Mouse (Mus musculus) CD4-positive, CD25-positive, alpha-beta regulatory T cell, adult 2 months (primary cell): Measurements from ENCODE around the gene Prox1.

Source experiments
- DNase-seq: peaks from one replicate; pipeline ENCODE4 v3.0.0-alpha.2; 2012; ENCODE audit warnings: low read depth, low spot score

Gene Prox1

GRCm38 (mm10) chr1:190169911-190170818 lies at the start of gene Prox1:
TSS of gene Prox1 (minus strand) at chr1:190170714.
- peak; percentile 51 for DNase-seq

GRCm38 (mm10) chr1:190216621-190217020 lies 46.1 kb upstream of the Prox1 start:
- DNase-seq: no peak

- DNase-seq: no peak
Observed at GRCm38 (mm10) chr1:190214626-190215025, 44.1 kb upstream of the Prox1 start.

GRCm38 (mm10) chr1:190213175-190213574 lies 42.7 kb upstream of the Prox1 start:
- DNase-seq: no peak

GRCm38 (mm10) chr1:190207246-190207645 lies 36.7 kb upstream of the Prox1 start:
- no peak for DNase-seq

GRCm38 (mm10) chr1:190205691-190206090 lies 35.2 kb upstream of the Prox1 start:
- no peak for DNase-seq

- no peak for DNase-seq
Observed at GRCm38 (mm10) chr1:190204378-190205070, 34.0 kb upstream of the Prox1 start.

- no peak for DNase-seq
Observed at GRCm38 (mm10) chr1:190201696-190202095, 31.2 kb upstream of the Prox1 start.

- no peak for DNase-seq
Observed at GRCm38 (mm10) chr1:190200996-190201395, 30.5 kb upstream of the Prox1 start.

GRCm38 (mm10) chr1:190198247-190198646 lies 27.7 kb upstream of the Prox1 start:
- DNase-seq: no peak

GRCm38 (mm10) chr1:190192011-190192410 lies 21.5 kb upstream of the Prox1 start:
- DNase-seq: no peak

- no peak for DNase-seq
Observed at GRCm38 (mm10) chr1:190190231-190190965, 19.9 kb upstream of the Prox1 start.

- DNase-seq: no peak
Observed at GRCm38 (mm10) chr1:190189125-190189524, 18.6 kb upstream of the Prox1 start.

GRCm38 (mm10) chr1:190186336-190186735 lies 15.8 kb upstream of the Prox1 start:
- no peak for DNase-seq

- DNase-seq: peak; percentile 9
Observed at GRCm38 (mm10) chr1:190185284-190185683, 14.8 kb upstream of the Prox1 start.

GRCm38 (mm10) chr1:190183574-190183973 lies 13.1 kb upstream of the Prox1 start:
- DNase-seq: no peak

- DNase-seq: no peak
Observed at GRCm38 (mm10) chr1:190181765-190182164, 11.3 kb upstream of the Prox1 start.

- DNase-seq: no peak
Observed at GRCm38 (mm10) chr1:190180861-190181260, 10.3 kb upstream of the Prox1 start.

GRCm38 (mm10) chr1:190176961-190177360 lies 6.4 kb upstream of the Prox1 start:
- DNase-seq: no peak

- no peak for DNase-seq
Observed at GRCm38 (mm10) chr1:190174671-190175661, 4.5 kb upstream of the Prox1 start.

- no peak for DNase-seq
Observed at GRCm38 (mm10) chr1:190174231-190174630, 3.7 kb upstream of the Prox1 start.
